8 mouse cellular contexts compared by ENCODE assay signal in the genomic region with DNA sequence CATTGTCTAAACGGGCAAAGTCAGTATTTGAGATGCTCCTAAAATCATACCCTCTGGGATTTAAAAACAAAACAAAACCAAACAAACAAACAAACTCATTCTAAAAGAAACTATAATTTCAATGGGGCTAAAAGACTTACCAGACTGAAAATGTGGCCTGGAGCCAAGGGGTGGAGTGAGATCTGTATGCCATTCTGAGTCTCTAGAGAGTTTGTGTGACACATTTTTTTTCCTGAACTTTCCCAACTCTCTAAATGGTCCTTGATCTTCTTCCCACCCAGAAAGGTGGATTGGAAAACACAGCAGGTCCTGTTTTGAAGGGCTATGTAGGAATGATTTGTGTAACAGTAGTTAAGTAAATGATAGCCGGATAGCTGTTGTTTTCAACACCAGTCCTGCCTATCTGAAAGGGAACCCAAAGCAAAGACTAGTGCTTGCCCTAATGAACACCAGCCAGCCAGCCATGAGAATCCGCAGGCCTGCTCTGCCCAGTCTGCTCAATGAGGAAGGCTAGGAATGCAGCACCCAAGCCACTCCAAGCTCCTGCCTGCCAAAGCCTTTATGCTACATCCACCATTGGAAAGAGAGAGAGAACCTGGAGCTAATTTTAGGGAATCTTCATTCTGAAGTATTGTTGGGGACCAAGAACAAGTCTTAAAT. TPM values are rescaled to one million over a fixed set of nuclear protein-coding genes. Genes with fewer than 3 reads are reported as not detected.
DNase-seq lines count a peak whose midpoint lies in the region; ATAC-seq lines count a peak whose summit lies in the region.

No protein-coding gene starts in this region.

- ATAC-seq in hindbrain, embryonic 12.5 days (ENCODE audit: low FRiP score): no peak
- no peak for ATAC-seq in hindbrain, embryonic 11.5 days (ENCODE audit: low FRiP score)
- no peak for ATAC-seq in heart, embryonic 13.5 days (ENCODE audit: extremely low read depth, insufficient number of reproducible peaks, low FRiP score, low TSS enrichment)
- no peak for ATAC-seq in limb, embryonic 12.5 days (ENCODE audit: insufficient number of reproducible peaks, insufficient read depth, low FRiP score, low TSS enrichment, low read depth)
- ATAC-seq in stomach, embryonic 14.5 days (ENCODE audit: insufficient number of reproducible peaks, insufficient read depth, low FRiP score, low read depth): no peak

- peak overlapping the region; percentile 59 for H3K4me2 ChIP-seq in hindbrain, embryonic 12.5 days (replicated peaks)
- H3K4me2 ChIP-seq in hindbrain, embryonic 11.5 days (replicated peaks; ENCODE audit: low read depth, low read length): no peak overlapping the region
- H3K4me2 ChIP-seq in heart, embryonic 13.5 days: peak overlapping the region; percentile 83
- peak overlapping the region; percentile 76 for H3K4me2 ChIP-seq in limb, embryonic 12.5 days
- peak overlapping the region; percentile 79 for H3K4me2 ChIP-seq in stomach, embryonic 14.5 days (replicated peaks; ENCODE audit: low read depth, low read length)

- WGBS in hindbrain, embryonic 12.5 days: 74% methylated on average over 3 of the region's 3 CpGs
- WGBS in hindbrain, embryonic 11.5 days: 69% methylated on average over 3 of the region's 3 CpGs
- WGBS in heart, embryonic 13.5 days: 41% methylated on average over 3 of the region's 3 CpGs
- 59% methylated on average over 3 of the region's 3 CpGs for WGBS in limb, embryonic 12.5 days
- 58% methylated on average over 3 of the region's 3 CpGs for WGBS in stomach, embryonic 14.5 days

- intact Hi-C loops in left cerebral cortex, postnatal 14 days (cut with DNase I): no loop called here

- 0 out of 2 replicates have a peak overlapping the region, but pooled peaks have one; percentile 38 for H3K4me3 ChIP-seq in hindbrain, embryonic 12.5 days
- no peak overlapping the region for H3K4me3 ChIP-seq in hindbrain, embryonic 11.5 days (ENCODE audit: low read depth, low read length)
- H3K4me3 ChIP-seq in heart, embryonic 13.5 days: peak overlapping the region; percentile 68
- peak overlapping the region; percentile 49; the same call in 1 of the 2 replicates for H3K4me3 ChIP-seq in limb, embryonic 12.5 days (replicated peaks)
- H3K4me3 ChIP-seq in stomach, embryonic 14.5 days (ENCODE audit: low read depth, low read length): peak overlapping the region; percentile 26

- no peak overlapping the region for H3K9ac ChIP-seq in hindbrain, embryonic 12.5 days
- H3K9ac ChIP-seq in hindbrain, embryonic 11.5 days (ENCODE audit: low read depth, low read length): no peak overlapping the region
- H3K9ac ChIP-seq in heart, embryonic 13.5 days: peak overlapping the region; percentile 83
- H3K9ac ChIP-seq in limb, embryonic 12.5 days (replicated peaks): no peak overlapping the region
- H3K9ac ChIP-seq in stomach, embryonic 14.5 days (replicated peaks; ENCODE audit: low read depth, low read length): peak overlapping the region; percentile 36; the same call in 1 of the 2 replicates

- H3K4me1 ChIP-seq in hindbrain, embryonic 12.5 days: peaks cover 8% of the 10 kb centered on the region
- H3K4me1 ChIP-seq in hindbrain, embryonic 11.5 days (replicated peaks; ENCODE audit: control insufficient read depth, insufficient read depth, low read length): peaks cover 4% of the 10 kb centered on the region; the same call in 1 of the 2 replicates
- peaks cover 59% of the 10 kb centered on the region for H3K4me1 ChIP-seq in heart, embryonic 13.5 days
- no peaks in the 10 kb centered on the region for H3K4me1 ChIP-seq in limb, embryonic 12.5 days (replicated peaks)
- peaks cover 6% of the 10 kb centered on the region; the same call in 1 of the 2 replicates for H3K4me1 ChIP-seq in stomach, embryonic 14.5 days (ENCODE audit: control insufficient read depth, insufficient read depth, low read length)

- no peaks in the 10 kb centered on the region for H3K36me3 ChIP-seq in hindbrain, embryonic 12.5 days
- H3K36me3 ChIP-seq in hindbrain, embryonic 11.5 days (ENCODE audit: control insufficient read depth, insufficient read depth, low read length): no peaks in the 10 kb centered on the region
- no peaks in the 10 kb centered on the region for H3K36me3 ChIP-seq in heart, embryonic 13.5 days
- no peaks in the 10 kb centered on the region for H3K36me3 ChIP-seq in limb, embryonic 12.5 days
- no peaks in the 10 kb centered on the region for H3K36me3 ChIP-seq in stomach, embryonic 14.5 days (ENCODE audit: control insufficient read depth, insufficient read depth, low read length)

- H3K27ac ChIP-seq in hindbrain, embryonic 12.5 days: no peak overlapping the region
- H3K27ac ChIP-seq in hindbrain, embryonic 11.5 days (ENCODE audit: low read depth, low read length): no peak overlapping the region
- peak overlapping the region; percentile 57 for H3K27ac ChIP-seq in heart, embryonic 13.5 days (replicated peaks)
- no peak overlapping the region for H3K27ac ChIP-seq in limb, embryonic 12.5 days
- H3K27ac ChIP-seq in stomach, embryonic 14.5 days (ENCODE audit: low read length): no peak overlapping the region

- peaks cover 6% of the 10 kb centered on the region; the same call in 1 of the 2 replicates for H3K27me3 ChIP-seq in hindbrain, embryonic 12.5 days
- no peaks in the 10 kb centered on the region for H3K27me3 ChIP-seq in hindbrain, embryonic 11.5 days (ENCODE audit: control insufficient read depth, insufficient read depth, low read length)
- H3K27me3 ChIP-seq in heart, embryonic 13.5 days (replicated peaks): no peaks in the 10 kb centered on the region
- 0 out of 2 replicates have a peak, but pooled peaks cover 7% of the 10 kb centered on the region for H3K27me3 ChIP-seq in limb, embryonic 12.5 days
- H3K27me3 ChIP-seq in stomach, embryonic 14.5 days (ENCODE audit: control insufficient read depth, insufficient read depth, low read length): no peaks in the 10 kb centered on the region

- no peak for DNase-seq in hindbrain, embryonic 11.5 days (ENCODE audit: low spot score)
- peak; percentile 38 to 54 for DNase-seq in adrenal gland, postnatal 36 days
- DNase-seq in left cerebral cortex, postnatal 14 days (ENCODE audit: low spot score in 2 of 2): no peak
- DNase-seq in layer of hippocampus, postnatal 10 days (ENCODE audit: low spot score in 2 of 2): no peak

- H3K9me3 ChIP-seq in hindbrain, embryonic 12.5 days (replicated peaks): no peaks in the 10 kb centered on the region
- H3K9me3 ChIP-seq in hindbrain, embryonic 11.5 days (ENCODE audit: control insufficient read depth, low read length): no peaks in the 10 kb centered on the region
- H3K9me3 ChIP-seq in heart, embryonic 13.5 days: no peaks in the 10 kb centered on the region
- no peaks in the 10 kb centered on the region for H3K9me3 ChIP-seq in limb, embryonic 12.5 days
- H3K9me3 ChIP-seq in stomach, embryonic 14.5 days (ENCODE audit: control insufficient read depth, low read depth, low read length): no peaks in the 10 kb centered on the region

RNA-seq across cellular contexts. Expression of gene 4930523C07Rik, which starts 1.0 kb away (rescaled TPM):
- polyA plus RNA-seq in hindbrain, embryonic 12.5 days (2016; fragmentation: Nextera tagmentation; extraction: Ambion mirVana): 3.5 and 5.4 TPM in 2 replicates
- polyA plus RNA-seq in hindbrain, embryonic 11.5 days (2014; fragmentation: Nextera tagmentation; extraction: Ambion mirVana): 1.7 and 2.5 TPM in 2 replicates
- total RNA-seq in adrenal gland, postnatal 36 days (2021): 10 to 100 TPM; 10.7 to 20.6 TPM
- polyA plus RNA-seq in heart, embryonic 13.5 days (2015; fragmentation: Nextera tagmentation; extraction: Ambion mirVana): 10.9 and 13.4 TPM in 2 replicates
- 3.5 and 3.8 TPM in 2 replicates for polyA plus RNA-seq in limb, embryonic 12.5 days (2016; fragmentation: Nextera tagmentation; extraction: Ambion mirVana)
- polyA plus RNA-seq in stomach, embryonic 14.5 days (2014; fragmentation: Nextera tagmentation; extraction: Ambion mirVana): 22.1 and 22.4 TPM in 2 replicates
- 1 to 10 TPM; 4.4 to 6.2 TPM for total RNA-seq in left cerebral cortex, postnatal 14 days (2021)
- 1 to 10 TPM; 2.3 to 2.4 TPM for total RNA-seq in layer of hippocampus, postnatal 10 days (2021)

Comparison
In these comparisons a context has a peak if more than half of its experiments do, and no peak if none do; other contexts are left out.
1. H3K9ac ChIP-seq: peak in heart, embryonic 13.5 days (single experiment) and stomach, embryonic 14.5 days (single experiment); none in hindbrain, embryonic 12.5 days (single experiment), hindbrain, embryonic 11.5 days (single experiment) and limb, embryonic 12.5 days (single experiment).
2. DNase-seq: peak in adrenal gland, postnatal 36 days (2 of 2); none in hindbrain, embryonic 11.5 days (single experiment), left cerebral cortex, postnatal 14 days (0 of 2) and layer of hippocampus, postnatal 10 days (0 of 2).